Mouse (Mus musculus) spleen, adult 2 months (tissue): Measurements from ENCODE around the gene Ywhag. TPM values are rescaled to one million over a fixed set of nuclear protein-coding genes. Genes with fewer than 3 reads are reported as not detected.

Source experiments
- DNase-seq, 2 experiments: peaks; one replicate each; pipeline versions ENCODE4 v3.0.0 to v3.0.0-alpha.2; 2012 to 2021; ENCODE audit warnings: low spot score in 2 of 2, low read depth in 1 of 2
- H3K27ac ChIP-seq: fragments of 200-500 bp; 2 replicates; pipeline ENCODE4 v1.5.1; 2012; ENCODE audit warnings: low read length, inconsistent platforms; ENCODE audit not compliant: insufficient read depth
- H3K27me3 ChIP-seq: fragments of 200-500 bp; 2 replicates; pipeline ENCODE4 v1.6.1; 2012; ENCODE audit warnings: mild to moderate bottlenecking, moderate library complexity, low read length, inconsistent platforms; ENCODE audit not compliant: control insufficient read depth, insufficient read depth
- H3K36me3 ChIP-seq: fragments of 200-500 bp; 2 replicates; pipeline ENCODE4 v1.6.1; 2012; ENCODE audit warnings: mild to moderate bottlenecking, low read length, inconsistent platforms; ENCODE audit not compliant: control insufficient read depth, insufficient read depth
- H3K4me1 ChIP-seq: fragments of 200-500 bp; 2 replicates; pipeline ENCODE4 v1.6.1; 2011; ENCODE audit warnings: inconsistent platforms; ENCODE audit not compliant: control insufficient read depth, insufficient read depth, insufficient read length
- H3K4me3 ChIP-seq: fragments of 200-500 bp; 2 replicates; pipeline ENCODE4 v1.5.1; 2011; ENCODE audit warnings: mild to moderate bottlenecking, inconsistent platforms; ENCODE audit not compliant: insufficient read depth, insufficient read length; ENCODE audit errors: extremely low read depth
- CTCF ChIP-seq: fragments of 200-500 bp; IDR thresholded peaks from 2 replicates; pipeline ENCODE4 v1.5.1; 2011; ENCODE audit warnings: mild to moderate bottlenecking, inconsistent platforms; ENCODE audit not compliant: insufficient read depth, insufficient read length, insufficient replicate concordance; ENCODE audit errors: extremely low read depth
- POLR2A ChIP-seq: fragments of 200-500 bp; IDR thresholded peaks from 2 replicates; pipeline ENCODE4 v1.6.1; 2011; ENCODE audit warnings: low read depth, low read length, inconsistent platforms
- WGBS: fragments of 180-500 bp; shearing (Covaris S2); methylation state at CpG from one replicate; pipeline ENCODE4 v1.1.7; 2018; 5-methylcytosine and 5-hydroxymethylcytosine counted together
- polyA plus RNA-seq: library from polyadenylated mRNA; depleted of rRNA; stranded (reverse); fragments of >200 nt; gene quantifications from 2 replicates; pipeline ENCODE4 v1.2.3, GENCODE M21; 2012

Gene Ywhag
- polyA plus RNA-seq, 1 experiment = 40.9 TPM

DNA sequence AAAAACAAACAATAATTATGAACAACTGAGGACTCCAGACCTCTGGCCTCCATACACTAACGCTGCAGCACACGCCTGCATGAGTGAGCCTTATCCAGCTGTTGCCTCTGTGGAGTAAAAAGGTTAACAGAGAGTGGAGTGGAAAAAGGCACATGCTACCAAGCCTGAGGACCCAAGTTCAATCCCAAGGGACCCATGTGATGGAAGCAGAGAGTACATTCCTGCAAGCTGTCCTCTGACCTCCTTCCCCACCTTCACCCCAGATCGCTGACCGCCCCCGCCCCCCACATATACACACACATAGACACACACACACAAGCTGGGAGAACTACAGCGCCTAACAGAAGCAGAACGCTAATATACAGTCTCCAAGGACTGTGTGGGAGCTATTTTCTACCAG, 10.5 kb downstream of the Ywhag start:
- no peak for DNase-seq
- no peak overlapping the region for H3K27ac ChIP-seq
- no peaks in the 10 kb centered on the region for H3K4me1 ChIP-seq
- no peaks in the 10 kb centered on the region for H3K27me3 ChIP-seq
- TF ChIP-seq POLR2A = no peak
- no peak for TF ChIP-seq CTCF
- WGBS = 88% methylated on average over 7 of the region's 7 CpGs
- no peak overlapping the region for H3K4me3 ChIP-seq
- H3K36me3 ChIP-seq = peaks cover 2% of the 10 kb centered on the region; the same call in 1 of the 2 replicates

DNA sequence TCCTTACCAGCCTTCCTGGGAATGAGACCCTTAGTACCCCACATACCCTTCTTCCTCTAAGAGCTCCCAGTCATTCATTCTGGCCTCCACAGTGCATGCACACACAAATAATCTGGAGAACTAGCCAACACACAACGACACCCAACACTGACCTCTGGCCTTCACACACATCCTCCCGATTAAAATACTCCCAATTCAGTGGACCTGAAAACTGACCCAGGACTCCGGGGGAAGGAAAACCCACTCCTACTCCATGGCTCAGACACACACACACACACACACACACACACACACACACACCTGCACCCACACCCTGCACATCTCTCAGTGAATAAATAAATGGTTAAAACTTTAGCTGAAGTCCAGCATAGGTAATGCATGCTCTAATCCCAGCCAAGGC, 14.5 kb downstream of the Ywhag start:
- no peak overlapping the region for H3K4me3 ChIP-seq
- no peaks in the 10 kb centered on the region for H3K27me3 ChIP-seq
- H3K4me1 ChIP-seq = no peaks in the 10 kb centered on the region; the same call in 1 of the 2 replicates
- no peak overlapping the region for H3K27ac ChIP-seq
- no peak for DNase-seq
- TF ChIP-seq POLR2A = no peak
- TF ChIP-seq CTCF = no peak
- WGBS = 91% methylated on average over 3 of the region's 3 CpGs
- peaks cover 2% of the 10 kb centered on the region; the same call in 1 of the 2 replicates for H3K36me3 ChIP-seq

DNA sequence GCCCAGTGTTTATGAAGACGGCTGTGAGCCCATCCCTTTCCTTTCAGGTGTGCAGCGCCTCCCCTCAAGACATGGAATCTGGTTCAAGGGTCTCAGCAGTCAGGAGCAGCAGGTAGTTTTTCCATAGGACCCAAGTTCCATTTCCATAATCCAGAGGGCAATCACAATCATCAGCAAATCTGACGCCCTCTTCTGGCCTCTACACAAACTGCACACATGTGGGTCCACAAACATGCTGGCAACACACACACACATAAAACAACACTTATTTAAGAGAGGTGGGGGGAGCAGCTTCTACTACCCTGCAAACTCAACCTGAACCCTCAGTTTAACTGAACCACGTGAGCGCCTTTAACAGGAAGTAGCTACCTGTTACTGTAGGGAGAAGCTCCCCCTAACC, 15.8 kb downstream of the Ywhag start:
- Histone ChIP-seq H3K27me3 (no peaks in the 10 kb centered on the region), H3K27ac (no peak overlapping the region), H3K36me3 (peaks cover 2% of the 10 kb centered on the region; the same call in 1 of the 2 replicates), H3K4me3 (no peak overlapping the region), H3K4me1 (peaks cover 4% of the 10 kb centered on the region; the same call in 1 of the 2 replicates)
- 95% methylated on average over 5 of the region's 5 CpGs for WGBS
- TF ChIP-seq POLR2A (no peak), CTCF (no peak)
- DNase-seq = no peak

DNA sequence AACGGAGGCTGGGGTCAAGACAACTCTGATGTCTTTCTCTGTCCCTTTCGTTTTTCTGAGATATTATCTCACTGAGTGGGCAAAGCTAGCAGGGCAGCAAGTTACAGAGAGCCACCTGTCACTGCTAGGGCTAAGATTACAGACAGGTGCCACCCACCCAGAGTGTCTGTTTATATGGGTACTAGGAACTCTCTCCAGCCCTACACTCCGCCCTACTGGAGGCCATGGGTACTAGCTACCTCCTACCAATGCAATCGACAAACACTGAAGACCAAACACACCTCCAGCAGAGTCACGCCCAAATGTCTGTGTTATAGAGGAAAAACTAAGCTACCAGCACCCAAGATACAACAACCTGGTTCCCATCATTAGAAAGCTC, 16.4 kb downstream of the Ywhag start:
- Histone ChIP-seq H3K27me3 (no peaks in the 10 kb centered on the region), H3K4me1 (peaks cover 4% of the 10 kb centered on the region; the same call in 1 of the 2 replicates), H3K4me3 (no peak overlapping the region), H3K36me3 (peaks cover 2% of the 10 kb centered on the region; the same call in 1 of the 2 replicates), H3K27ac (no peak overlapping the region)
- TF ChIP-seq POLR2A (no peak), CTCF (no peak)
- WGBS = 93% methylated on average over 5 of the region's 5 CpGs
- no peak for DNase-seq

DNA sequence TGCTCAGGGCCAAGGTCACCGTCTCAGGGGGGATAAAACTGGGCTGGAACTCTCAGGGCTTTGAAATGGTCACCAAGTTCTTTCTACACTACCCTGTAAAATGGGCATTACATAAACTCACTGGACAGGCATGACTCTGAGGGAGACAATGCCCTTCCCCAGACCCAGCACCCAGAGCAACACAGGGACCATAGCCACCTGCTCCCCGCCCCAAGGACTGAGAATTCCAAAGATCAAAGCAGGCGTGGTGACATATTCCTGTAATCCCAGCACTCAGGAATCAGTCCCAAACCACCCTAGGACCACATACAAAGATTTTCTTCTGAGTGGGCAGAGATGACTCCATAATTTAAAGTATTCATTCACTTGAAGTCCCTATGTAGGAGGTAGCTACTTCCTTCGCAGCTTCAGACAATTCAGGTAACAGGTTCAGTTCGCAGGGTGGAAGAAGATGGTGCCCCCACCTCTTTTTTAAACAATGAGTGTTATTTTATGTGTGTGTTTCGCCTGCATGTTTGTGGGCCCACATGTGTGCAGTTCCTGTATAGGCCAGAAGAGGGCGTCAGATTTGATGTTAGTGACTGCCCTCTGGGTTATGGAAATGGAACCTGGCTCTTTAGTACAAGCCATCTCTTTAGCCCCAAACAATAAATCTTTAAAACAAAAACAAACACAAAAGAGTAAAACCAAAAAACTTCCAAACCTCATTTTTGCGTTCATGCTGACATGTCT, 16.9 kb downstream of the Ywhag start:
- TF ChIP-seq POLR2A = no peak
- TF ChIP-seq CTCF = no peak
- no peak overlapping the region for H3K27ac ChIP-seq
- no peak overlapping the region for H3K4me3 ChIP-seq
- DNase-seq = no peak
- no peaks in the 10 kb centered on the region for H3K27me3 ChIP-seq
- peaks cover 2% of the 10 kb centered on the region; the same call in 1 of the 2 replicates for H3K36me3 ChIP-seq
- H3K4me1 ChIP-seq = peaks cover 4% of the 10 kb centered on the region; the same call in 1 of the 2 replicates
- WGBS = 93% methylated on average over 8 of the region's 8 CpGs

DNA sequence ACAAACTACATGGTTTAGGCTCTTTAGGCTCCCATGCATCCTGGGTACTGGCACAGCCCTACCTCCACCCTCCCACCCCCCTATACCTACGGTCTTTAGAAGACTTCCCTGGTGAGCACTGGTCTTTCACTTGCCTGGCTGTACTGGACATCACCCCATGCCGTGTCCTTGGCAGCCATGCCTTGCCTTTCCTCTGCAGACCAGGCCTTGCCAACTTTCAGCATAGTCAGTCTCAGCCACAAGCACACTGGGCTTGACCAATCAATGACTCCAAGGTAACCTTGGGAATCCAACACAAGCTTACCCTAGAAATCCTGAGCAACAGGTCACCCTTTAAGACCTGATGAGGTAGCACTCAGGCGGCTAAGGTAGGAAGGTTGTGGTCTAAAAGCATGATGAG, 17.8 kb downstream of the Ywhag start:
- 87% methylated on average over 3 of the region's 3 CpGs for WGBS
- no peak for DNase-seq
- H3K27ac ChIP-seq = no peak overlapping the region
- TF ChIP-seq CTCF (no peak), POLR2A (no peak)
- H3K27me3 ChIP-seq = no peaks in the 10 kb centered on the region
- no peak overlapping the region for H3K4me3 ChIP-seq
- 0 out of 2 replicates have a peak, but pooled peaks cover 2% of the 10 kb centered on the region for H3K36me3 ChIP-seq
- H3K4me1 ChIP-seq = peaks cover 4% of the 10 kb centered on the region; the same call in 1 of the 2 replicates

DNA sequence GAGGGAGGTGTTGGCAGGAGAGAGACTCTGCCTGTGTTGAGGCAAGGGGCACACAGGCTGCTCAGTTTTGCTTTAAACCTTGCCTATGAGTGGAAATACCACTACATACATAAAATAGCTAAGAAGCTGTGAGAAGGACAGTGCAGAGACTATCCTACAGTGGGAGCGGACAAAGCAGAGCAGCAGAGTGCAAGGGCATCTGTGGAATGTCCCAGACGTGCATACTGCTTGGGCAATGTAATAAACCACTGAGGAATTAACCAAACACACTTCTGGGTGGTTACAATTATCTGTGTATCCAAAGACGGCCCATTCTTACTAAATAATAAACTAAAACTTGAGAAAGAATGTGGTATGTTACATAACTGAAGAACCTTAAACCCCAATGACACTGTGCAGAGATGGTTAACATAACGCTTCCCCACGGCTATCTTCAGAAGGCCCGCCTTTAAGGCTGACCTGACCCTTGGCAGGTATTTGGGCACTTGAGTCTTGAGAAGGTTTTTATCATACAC, 18.3 kb downstream of the Ywhag start:
- H3K4me1 ChIP-seq = peaks cover 4% of the 10 kb centered on the region; the same call in 1 of the 2 replicates
- WGBS = 89% methylated on average over 6 of the region's 6 CpGs
- H3K4me3 ChIP-seq = no peak overlapping the region
- H3K36me3 ChIP-seq = peaks cover 2% of the 10 kb centered on the region
- H3K27ac ChIP-seq = no peak overlapping the region
- no peaks in the 10 kb centered on the region for H3K27me3 ChIP-seq
- no peak for TF ChIP-seq CTCF
- TF ChIP-seq POLR2A = no peak
- no peak for DNase-seq
